Mouse (Mus musculus) right cerebral cortex, postnatal 4 days (tissue): ENCODE data around the gene Unk.
A peak's percentile ranks its signal among the peaks of the same experiment; 100 is the strongest.

Source experiments
- DNase-seq: peaks from one replicate; pipeline ENCODE4 v3.0.0-alpha.2; 2022

Gene Unk

GRCm38 (mm10) chr11:116064187-116064867, 34.2 kb downstream of the Unk start:
- DNase-seq, result no peak

- no peak for DNase-seq
These were observed 35.2 kb downstream of the Unk start for GRCm38 (mm10) chr11:116065345-116065744.

DNA sequence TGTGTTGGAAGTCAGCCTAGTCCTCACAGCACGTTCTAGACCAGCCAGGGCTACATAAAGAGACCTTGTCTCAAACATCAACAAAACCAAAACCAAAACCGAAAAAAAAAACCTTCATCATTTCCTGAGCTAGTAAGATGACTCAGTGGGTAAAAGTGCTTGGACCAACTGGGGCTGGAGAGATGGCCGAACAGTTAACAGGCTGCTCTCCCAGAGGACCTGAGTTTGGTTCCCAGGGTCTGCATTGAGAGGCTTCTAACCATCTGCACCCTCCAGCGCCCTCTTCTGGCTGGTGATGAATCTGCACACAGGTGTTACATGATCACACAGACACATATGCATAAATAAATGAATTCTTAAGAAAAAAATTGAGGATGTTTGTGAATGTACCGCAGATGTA, 41.4 kb downstream of the Unk start:
- DNase-seq, result no peak

GRCm38 (mm10) chr11:116072608-116073007, 42.5 kb downstream of the Unk start:
- DNase-seq, result no peak

DNA sequence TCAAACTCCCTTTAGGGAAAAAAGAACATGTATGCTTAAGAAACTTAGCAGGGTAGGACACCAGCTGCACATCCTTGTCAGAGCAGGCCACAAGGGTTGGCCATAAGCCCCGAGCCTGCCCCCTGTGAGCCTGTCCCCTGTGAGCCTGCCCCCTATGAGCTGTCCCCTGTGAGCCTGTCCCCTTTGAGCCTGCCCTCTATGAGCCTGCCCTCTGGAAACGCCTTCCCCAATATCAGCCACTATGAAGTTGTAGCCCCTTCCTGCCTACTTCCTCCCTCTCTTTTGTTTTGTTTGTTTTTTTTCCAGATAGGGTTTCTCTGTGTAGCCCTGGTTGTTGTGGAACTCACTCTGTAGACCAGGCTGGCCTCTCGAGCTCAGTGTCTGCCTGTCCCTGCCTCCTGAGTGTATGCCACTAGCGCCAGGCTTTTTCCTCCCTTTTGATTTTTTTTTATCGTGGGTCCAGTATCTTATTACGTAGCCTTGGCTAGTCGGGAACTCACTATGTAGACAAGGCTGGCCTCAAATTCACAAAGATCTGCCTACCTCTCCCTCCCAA, 44.4 kb downstream of the Unk start:
- DNase-seq, result no peak

GRCm38 (mm10) chr11:116075539-116076265, 45.6 kb downstream of the Unk start:
- DNase-seq, result no peak

DNA sequence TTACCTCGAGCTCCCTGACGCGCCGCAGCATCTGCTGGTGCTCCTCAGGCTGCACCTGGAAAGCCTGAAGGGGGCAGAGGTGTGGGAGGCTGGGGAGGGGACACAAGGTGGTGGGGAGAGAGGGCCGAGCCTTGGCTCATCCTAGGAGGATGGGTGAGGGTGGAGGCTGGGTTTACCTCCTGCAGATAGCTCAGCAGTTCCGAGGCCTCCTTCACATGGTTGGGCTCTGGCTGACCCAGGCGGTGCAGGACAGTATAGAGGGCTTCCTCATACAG, 46.1 kb downstream of the Unk start:
- DNase-seq, result no peak

DNA sequence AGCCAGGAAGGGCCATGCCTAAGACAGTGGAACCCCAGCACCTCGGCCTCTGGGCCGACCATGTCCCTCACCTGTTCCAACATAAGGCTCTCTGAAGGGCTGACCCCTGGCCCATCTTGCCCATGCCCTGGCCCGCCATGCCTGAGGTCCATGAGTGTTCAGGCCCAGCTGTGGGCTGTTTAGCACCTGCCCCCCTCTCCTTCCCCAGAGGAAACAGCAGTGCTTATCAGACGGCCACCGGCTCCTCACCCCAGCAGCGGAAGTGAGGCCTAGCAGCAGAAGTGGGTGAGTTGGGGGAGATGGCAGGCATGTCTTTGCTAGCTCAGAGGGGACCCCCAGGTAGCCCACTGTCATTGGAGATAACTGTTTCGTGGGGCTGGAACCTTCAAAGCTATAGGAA, 46.7 kb downstream of the Unk start:
- DNase-seq, result no peak

- DNase-seq, result no peak
These were observed 47.5 kb downstream of the Unk start, which contains the start of gene Unc13d for GRCm38 (mm10) chr11:116077446-116078204. TSS of gene Unc13d (minus strand) at chr11:116077961.

- DNase-seq, result no peak
These were observed 48.1 kb downstream of the Unk start for GRCm38 (mm10) chr11:116078221-116078620.

GRCm38 (mm10) chr11:116078676-116079320, 48.7 kb downstream of the Unk start:
- no peak for DNase-seq

DNA sequence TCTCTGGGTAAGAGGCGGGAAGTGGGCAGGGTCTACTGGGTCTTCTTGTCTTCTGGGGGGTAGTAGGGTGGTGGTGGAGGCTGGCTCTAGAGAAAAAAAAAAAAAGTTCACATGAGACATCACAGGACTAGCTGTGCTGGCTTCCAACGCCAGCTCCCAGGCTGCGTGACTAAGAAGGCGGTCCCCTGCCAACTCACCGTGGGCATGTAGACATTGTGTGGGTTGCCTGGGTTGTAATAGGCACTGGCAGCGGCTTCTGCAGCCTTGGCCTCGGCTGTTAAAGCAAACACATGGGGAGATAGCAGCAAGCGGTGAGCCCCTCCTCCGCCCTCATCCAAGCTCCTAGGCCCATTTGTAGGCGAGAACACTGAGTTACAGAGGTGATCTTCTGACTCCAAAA, 49.4 kb downstream of the Unk start:
- DNase-seq, result no peak

- peak; percentile 50 for DNase-seq
These were observed 51.0 kb downstream of the Unk start for GRCm38 (mm10) chr11:116081081-116081480.

- no peak for DNase-seq
These were observed 53.1 kb downstream of the Unk start for GRCm38 (mm10) chr11:116083096-116083672.

- no peak for DNase-seq
These were observed 54.0 kb downstream of the Unk start for GRCm38 (mm10) chr11:116084166-116084565.

DNA sequence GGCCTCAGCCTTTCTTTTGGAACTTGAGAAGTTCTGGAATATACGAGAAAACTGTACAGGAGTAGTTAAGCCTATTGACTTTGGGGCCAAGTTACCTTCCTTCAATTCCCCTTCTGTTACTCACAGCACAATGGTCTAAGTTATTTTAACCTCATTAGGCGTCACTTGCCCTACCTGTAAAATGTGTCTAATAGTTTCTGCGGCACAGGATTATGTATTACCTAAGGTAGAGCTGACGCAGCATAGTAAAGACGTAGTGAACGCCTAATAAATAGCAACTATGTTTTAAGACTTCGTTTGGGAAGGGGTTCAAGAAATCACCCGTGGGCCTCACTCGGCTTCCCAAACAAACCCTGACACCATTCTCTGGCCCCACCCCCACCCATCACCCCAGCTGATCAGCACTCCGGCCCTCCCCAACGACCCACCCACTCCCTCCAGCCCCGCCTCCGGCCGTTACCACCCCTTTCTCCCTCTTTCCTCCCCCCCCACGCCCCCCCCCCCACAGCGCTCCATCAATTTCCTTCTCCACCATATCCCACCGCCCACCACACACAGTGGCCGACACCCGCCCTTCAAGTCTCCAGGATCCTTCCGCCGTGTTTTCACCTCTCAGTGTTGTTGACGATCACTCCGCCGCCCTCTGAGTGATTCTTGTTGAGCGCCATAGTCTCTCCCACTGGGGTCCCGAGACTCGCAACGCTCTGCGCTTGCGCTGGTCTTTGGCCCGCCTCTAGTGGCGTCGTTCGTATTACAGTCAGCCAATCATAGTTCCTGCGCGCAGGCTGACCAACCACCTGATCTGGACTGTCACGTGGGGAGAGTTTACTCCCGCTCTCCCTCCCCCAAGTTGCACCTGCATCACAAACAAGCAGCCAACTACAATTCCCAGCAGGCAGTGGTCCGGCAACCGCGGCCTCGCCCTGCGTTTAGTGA, 56.4 kb downstream of the Unk start, which contains the start of gene Wbp2:
Gene Wbp2 (minus strand): TSS at position 738 of the 936 bp plus-strand sequence.
- DNase-seq, result peak; percentile 94

DNA sequence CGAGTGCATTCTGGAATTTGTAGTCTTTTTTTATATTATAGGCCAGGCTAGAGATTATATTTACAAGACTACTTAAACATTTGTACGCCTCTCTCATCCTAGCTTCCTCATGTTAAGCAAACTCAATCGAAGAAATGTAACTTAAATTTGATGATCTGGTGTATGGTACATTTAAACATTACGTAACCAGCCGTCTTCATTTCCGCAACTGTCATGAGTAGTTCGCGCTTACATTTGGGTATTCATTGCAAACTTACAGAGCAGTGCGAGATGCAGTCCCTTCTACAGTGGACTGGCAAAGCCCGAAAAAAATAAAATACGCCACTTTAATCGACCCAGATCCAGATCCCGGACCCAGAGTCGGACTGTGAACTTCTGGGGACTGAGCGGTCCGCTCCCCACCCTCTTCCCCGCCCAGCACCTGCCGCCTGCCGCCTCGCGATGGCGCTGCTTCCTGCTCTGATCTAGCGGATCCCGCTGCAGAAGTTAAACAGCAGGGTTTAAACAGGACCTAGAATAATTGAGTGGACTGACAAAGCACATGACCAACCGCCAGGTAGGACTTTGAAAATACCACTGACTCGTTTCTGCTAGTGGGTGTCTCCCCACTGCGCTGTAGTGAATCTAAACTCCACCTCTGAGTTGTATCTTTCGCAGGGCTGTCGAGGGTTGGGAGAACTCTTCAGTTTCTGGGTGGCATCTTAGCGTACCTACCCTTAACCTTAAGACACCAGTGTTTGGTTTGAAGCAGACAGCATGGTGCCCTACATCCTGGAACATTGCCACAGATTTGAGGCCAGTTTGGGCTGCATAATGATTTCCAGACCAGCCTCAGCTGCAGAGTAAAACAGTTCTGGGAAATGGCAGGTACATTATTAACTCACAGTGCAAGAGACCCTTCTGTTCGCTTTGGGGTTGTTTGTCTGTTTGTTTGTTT, 57.3 kb downstream of the Unk start:
- DNase-seq, result peak; percentile 85

GRCm38 (mm10) chr11:116088188-116088587, 58.1 kb downstream of the Unk start:
- DNase-seq, result no peak

DNA sequence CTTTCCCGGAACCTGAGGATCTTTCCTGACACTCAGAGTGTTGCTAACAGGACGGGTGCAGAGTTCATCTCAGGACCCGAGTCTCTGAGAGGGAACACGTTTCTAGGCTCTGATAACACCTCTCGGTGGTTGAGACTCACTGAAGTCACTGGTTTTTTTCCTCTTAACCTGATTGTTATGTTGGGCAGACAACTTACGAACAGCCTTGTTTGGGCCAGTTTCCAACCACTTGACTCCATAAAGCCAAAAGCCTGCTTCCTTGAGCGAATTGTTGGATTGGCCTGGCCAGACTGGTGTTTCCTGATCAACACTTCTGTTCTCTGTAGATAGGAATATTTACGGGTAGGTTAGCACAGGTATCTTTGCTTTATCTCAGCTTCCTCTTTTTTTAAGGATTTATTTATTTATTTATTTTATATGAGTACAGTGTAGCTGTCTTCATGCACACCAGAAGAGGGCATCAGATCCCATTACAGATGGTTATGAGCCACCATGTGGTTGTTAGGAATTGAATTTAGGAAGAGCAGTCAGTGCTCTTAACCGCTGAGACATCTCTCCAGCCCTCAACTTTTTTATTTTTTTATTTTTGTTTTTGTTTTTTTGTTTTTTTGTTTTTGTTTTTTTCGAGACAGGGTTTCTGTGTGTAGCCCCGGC, 58.7 kb downstream of the Unk start:
- DNase-seq, result no peak

DNA sequence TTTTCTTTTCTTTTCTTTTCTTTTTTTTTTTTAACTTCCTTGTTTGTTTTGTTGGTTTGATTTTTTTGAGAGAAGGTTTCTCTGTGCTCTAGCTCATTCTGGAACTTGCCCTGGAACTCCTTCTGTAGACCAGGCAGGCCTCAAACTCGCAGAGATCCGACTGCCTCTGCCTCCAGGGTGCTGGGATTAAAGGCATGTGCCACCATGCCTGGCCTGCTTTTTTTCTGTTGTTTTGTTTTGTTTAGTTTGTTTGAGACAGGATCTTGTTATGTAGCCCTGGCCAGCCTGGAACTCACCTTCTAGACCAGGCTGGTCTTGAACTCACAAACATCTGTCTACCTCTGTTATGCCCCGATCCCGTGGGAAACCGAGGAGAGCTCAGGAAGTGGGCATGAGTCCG, 59.4 kb downstream of the Unk start:
- no peak for DNase-seq
